Mouse (Mus musculus) liver, embryonic 14.5 days (tissue): ENCODE results near the gene Zfp322a. TPM values are rescaled to one million over a fixed set of nuclear protein-coding genes. Genes with fewer than 3 reads are reported as not detected.
"Not testable (repeated sequence)": the region's sequence is repeated elsewhere in the genome, so short reads cannot be mapped to it uniquely, and the experiment has no call there.

Source experiments
- ATAC-seq: fragments of 200-750 bp; cut with Nextera tagmentation; 2 replicates; pipeline ENCODE4 v1.8.0; 2017; ENCODE audit warnings: moderate number of reproducible peaks, mild to moderate bottlenecking, moderate library complexity; ENCODE audit not compliant: insufficient read depth
- DNase-seq, 3 experiments: peaks; one replicate each; pipeline ENCODE4 v3.0.0-alpha.2; 2012 to 2013; ENCODE audit warnings: low read depth in 3 of 3, low spot score in 3 of 3
- H3K27ac ChIP-seq: fragments of 300-500 bp; sonication (generic); 2 replicates; pipeline ENCODE4 v1.5.1; 2014; ENCODE audit warnings: moderate library complexity, mild to moderate bottlenecking, control low read depth, inconsistent platforms
- H3K27me3 ChIP-seq: fragments of 300-500 bp; sonication (generic); 2 replicates; pipeline ENCODE4 v1.6.1; 2014; ENCODE audit warnings: mild to moderate bottlenecking, low read length, moderate library complexity; ENCODE audit not compliant: control insufficient read depth, insufficient read depth
- H3K36me3 ChIP-seq: fragments of 300-500 bp; sonication (generic); replicated peaks from 2 replicates; pipeline ENCODE4 v1.6.1; 2014; ENCODE audit warnings: low read depth; ENCODE audit not compliant: control insufficient read depth, insufficient read depth
- H3K4me1 ChIP-seq, 2 experiments: fragments of 200-500 bp in 1 of 2; fragments of 300-500 bp in 1 of 2; sonication (generic) in 1 of 2; replicated peaks; 2 replicates each; pipeline ENCODE4 v1.6.1; 2012 to 2014; ENCODE audit warnings: antibody characterized with exemption in 1 of 2, inconsistent platforms in 1 of 2, low read length in 1 of 2; ENCODE audit not compliant: control insufficient read depth in 2 of 2, insufficient read depth in 2 of 2
- H3K4me2 ChIP-seq: fragments of 300-500 bp; sonication (generic); 2 replicates; pipeline ENCODE4 v1.6.1; 2014; ENCODE audit warnings: low read depth, mild to moderate bottlenecking, control low read depth, moderate library complexity
- H3K4me3 ChIP-seq, 2 experiments: fragments of 200-500 bp in 1 of 2; fragments of 300-500 bp in 1 of 2; sonication (generic) in 1 of 2; 2 replicates each; pipeline ENCODE4 v1.5.1; 2012 to 2014; ENCODE audit warnings: low read depth in 2 of 2, low read length in 2 of 2, mild to moderate bottlenecking in 2 of 2, control low read depth in 1 of 2, inconsistent platforms in 1 of 2, moderate library complexity in 1 of 2; ENCODE audit not compliant: insufficient read depth in 1 of 2
- H3K9ac ChIP-seq: fragments of 300-500 bp; sonication (generic); replicated peaks from 2 replicates; pipeline ENCODE4 v1.6.1; 2014; ENCODE audit warnings: mild to moderate bottlenecking, control low read depth, moderate library complexity
- H3K9me3 ChIP-seq: fragments of 300-500 bp; sonication (generic); 2 replicates; pipeline ENCODE4 v1.6.1; 2016; ENCODE audit warnings: low read length, mixed read lengths; ENCODE audit not compliant: control insufficient read depth
- CTCF ChIP-seq: IDR thresholded peaks from 2 replicates; pipeline ENCODE4 v1.5.1; 2016; ENCODE audit warnings: antibody characterized with exemption, low read depth, control low read depth
- EP300 ChIP-seq: IDR thresholded peaks from 2 replicates; pipeline ENCODE4 v1.6.1; 2016; ENCODE audit warnings: antibody characterized with exemption, low read depth
- WGBS: fragments of 180-500 bp; shearing (Covaris S2); extraction: QIAGEN DNeasy Blood & Tissue Kit; methylation state at CpG from one replicate; pipeline ENCODE4 v1.1.7; 2014; ENCODE audit not compliant: insufficient replicate concordance; 5-methylcytosine and 5-hydroxymethylcytosine counted together
- polyA plus RNA-seq, 2 experiments: library from polyadenylated mRNA; depleted of rRNA in 1 of 2; stranded (reverse) in 1 of 2; unstranded in 1 of 2; fragments of >200 nt; fragmentation: Nextera tagmentation in 1 of 2; extraction: Ambion mirVana in 1 of 2; gene quantifications; 2 replicates each; pipeline versions ENCODE4 v1.2.1 to v1.2.3; 2012 to 2014

Zfp322a gene
- polyA plus RNA-seq, 2 experiments, result 5.4 to 12.5 TPM

- no peak for ATAC-seq
- Histone ChIP-seq H3K36me3 (no peaks in the 10 kb centered on the region), H3K4me2 (no peak overlapping the region), H3K4me1 (peaks cover 0 to 7% of the 10 kb centered on the region in 2 experiments; a peak in 3 of 4 replicates), H3K27ac (no peak overlapping the region), H3K9ac (no peak overlapping the region), H3K9me3 (no peaks in the 10 kb centered on the region), H3K4me3 (no peak overlapping the region), H3K27me3 (no peaks in the 10 kb centered on the region)
- no peak for TF ChIP-seq EP300
- TF ChIP-seq CTCF, result no peak
- no peak for DNase-seq
- 53% methylated on average over 9 of the region's 9 CpGs for WGBS
These were observed 41.6 kb upstream of the Zfp322a start for GRCm38 (mm10) chr13:23410632-23411031.

- DNase-seq (peak in 2 of 3 experiments; percentile 53 to 61), ATAC-seq (no peak)
- Histone ChIP-seq H3K4me1 (peaks cover 3 to 5% of the 10 kb centered on the region in 2 experiments), H3K4me2 (peak overlapping the region; percentile 61), H3K27ac (no peak overlapping the region), H3K36me3 (no peaks in the 10 kb centered on the region), H3K9me3 (no peaks in the 10 kb centered on the region), H3K27me3 (no peaks in the 10 kb centered on the region; the same call in 1 of the 2 replicates), H3K4me3 (peak overlapping the region in 1 of 2 experiments; percentile 54; a peak in 2 of 4 replicates), H3K9ac (no peak overlapping the region)
- 4% methylated on average over 2 of the region's 2 CpGs for WGBS
- no peak for TF ChIP-seq EP300
These were observed 33.6 kb upstream of the Zfp322a start for GRCm38 (mm10) chr13:23402626-23403025.

GRCm38 (mm10) chr13:23401683-23402527, 32.9 kb upstream of the Zfp322a start:
- ATAC-seq (peak; percentile 73), DNase-seq (peak; percentile 80 to 97 (median 96))
- 2% methylated on average over 19 of the region's 19 CpGs for WGBS
- TF ChIP-seq CTCF, result peak; percentile 92
- TF ChIP-seq EP300, result no peak
- Histone ChIP-seq H3K9ac (peak overlapping the region; percentile 65), H3K36me3 (no peaks in the 10 kb centered on the region), H3K4me3 (peak overlapping the region; percentile 54 to 58), H3K9me3 (no peaks in the 10 kb centered on the region), H3K4me1 (peaks cover 3 to 5% of the 10 kb centered on the region in 2 experiments), H3K4me2 (peak overlapping the region; percentile 61), H3K27ac (no peak overlapping the region), H3K27me3 (no peaks in the 10 kb centered on the region; the same call in 1 of the 2 replicates)

- Histone ChIP-seq H3K4me2 (peak overlapping the region; percentile 61), H3K4me1 (peaks cover 3 to 5% of the 10 kb centered on the region in 2 experiments), H3K27me3 (peaks cover 4% of the 10 kb centered on the region), H3K9me3 (no peaks in the 10 kb centered on the region), H3K27ac (no peak overlapping the region), H3K9ac (no peak overlapping the region; the same call in 1 of the 2 replicates), H3K4me3 (peak overlapping the region; percentile 54 to 58), H3K36me3 (no peaks in the 10 kb centered on the region)
- no peak for DNase-seq
- peak; percentile 47; the same call in 1 of the 2 replicates for ATAC-seq
- WGBS, result 4% methylated on average over 24 of the region's 24 CpGs
- TF ChIP-seq EP300 (no peak), CTCF (no peak)
These were observed 32.0 kb upstream of the Zfp322a start for GRCm38 (mm10) chr13:23400771-23401682.

- Histone ChIP-seq H3K4me2 (peak overlapping the region; percentile 77), H3K4me3 (peak overlapping the region in 1 of 2 experiments; percentile 54; a peak in 2 of 4 replicates), H3K27me3 (peaks cover 22% of the 10 kb centered on the region)
- H3K9ac ChIP-seq, DNase-seq, H3K36me3 ChIP-seq, H3K27ac ChIP-seq, H3K9me3 ChIP-seq, H3K4me1 ChIP-seq: not testable (repeated sequence)
- ATAC-seq, result peak; percentile 61; the same call in 1 of the 2 replicates
- 5% methylated on average over 14 of the region's 14 CpGs for WGBS
These were observed 27.9 kb upstream of the Zfp322a start for GRCm38 (mm10) chr13:23396913-23397312.
